Mouse (Mus musculus) thymus, postnatal 0 days (tissue): Measurements from ENCODE around the gene Foxo3. TPM values are rescaled to one million over a fixed set of nuclear protein-coding genes. Genes with fewer than 3 reads are reported as not detected.

ENCODE experiments used
- DNase-seq: peaks from one replicate; pipeline ENCODE4 v3.0.0-alpha.2; 2015; ENCODE audit warnings: low spot score
- polyA plus RNA-seq: library from polyadenylated mRNA; unstranded; fragments of >200 nt; fragmentation: Nextera tagmentation; extraction: Ambion mirVana; gene quantifications from 2 replicates; pipeline ENCODE4 v1.2.1, GENCODE M21; 2015

The Foxo3 gene
- polyA plus RNA-seq, 1 experiment from 2014 or later: 14.0 TPM

- no peak for DNase-seq
These were observed 569 bp downstream of the Foxo3 start for GRCm38 (mm10) chr10:42275871-42276501.

- DNase-seq: peak; percentile 68
These were observed 1.1 kb downstream of the Foxo3 start for GRCm38 (mm10) chr10:42275401-42275870.

GRCm38 (mm10) chr10:42274712-42275400, 1.7 kb downstream of the Foxo3 start:
- peak; percentile 55 for DNase-seq

- DNase-seq: peak; percentile 60
These were observed 2.5 kb downstream of the Foxo3 start for GRCm38 (mm10) chr10:42273760-42274691.

GRCm38 (mm10) chr10:42273403-42273759, 3.2 kb downstream of the Foxo3 start:
- DNase-seq: no peak

GRCm38 (mm10) chr10:42271454-42272230, 4.9 kb downstream of the Foxo3 start:
- no peak for DNase-seq

GRCm38 (mm10) chr10:42270277-42271083, 6.1 kb downstream of the Foxo3 start:
- peak; percentile 40 for DNase-seq

- peak; percentile 95 for DNase-seq
These were observed 7.1 kb downstream of the Foxo3 start for GRCm38 (mm10) chr10:42269281-42270025.

GRCm38 (mm10) chr10:42267811-42268545, 8.6 kb downstream of the Foxo3 start:
- no peak for DNase-seq

- DNase-seq: no peak
These were observed 11.4 kb downstream of the Foxo3 start for GRCm38 (mm10) chr10:42265021-42265689.

- DNase-seq: no peak
These were observed 12.4 kb downstream of the Foxo3 start for GRCm38 (mm10) chr10:42264195-42264594.

- DNase-seq: no peak
These were observed 12.9 kb downstream of the Foxo3 start for GRCm38 (mm10) chr10:42263701-42264100.

- no peak for DNase-seq
These were observed 14.5 kb downstream of the Foxo3 start for GRCm38 (mm10) chr10:42262061-42262460.

- no peak for DNase-seq
These were observed 15.5 kb downstream of the Foxo3 start for GRCm38 (mm10) chr10:42261103-42261502.

- no peak for DNase-seq
These were observed 16.0 kb downstream of the Foxo3 start for GRCm38 (mm10) chr10:42260523-42260922.

- no peak for DNase-seq
These were observed 17.0 kb downstream of the Foxo3 start for GRCm38 (mm10) chr10:42259602-42260001.

GRCm38 (mm10) chr10:42257985-42258384, 18.6 kb downstream of the Foxo3 start:
- no peak for DNase-seq

GRCm38 (mm10) chr10:42254788-42255187, 21.8 kb downstream of the Foxo3 start:
- DNase-seq: no peak
